Mouse (Mus musculus) cortical plate, adult 2 months (tissue): ENCODE measurements around the gene Tubb4a.

Source experiments
- CTCF ChIP-seq: fragments of 200-500 bp; IDR thresholded peaks from 2 replicates; pipeline ENCODE4 v1.5.1; 2011; ENCODE audit warnings: mild to moderate bottlenecking, control low read depth, low read length; ENCODE audit not compliant: insufficient read depth; ENCODE audit errors: extremely low read depth
- POLR2A ChIP-seq: fragments of 200-500 bp; IDR thresholded peaks from 2 replicates; pipeline ENCODE4 v1.6.1; 2011; ENCODE audit warnings: mild to moderate bottlenecking, low read length, control low read depth; ENCODE audit not compliant: insufficient read depth; ENCODE audit errors: extremely low read depth

DNA sequence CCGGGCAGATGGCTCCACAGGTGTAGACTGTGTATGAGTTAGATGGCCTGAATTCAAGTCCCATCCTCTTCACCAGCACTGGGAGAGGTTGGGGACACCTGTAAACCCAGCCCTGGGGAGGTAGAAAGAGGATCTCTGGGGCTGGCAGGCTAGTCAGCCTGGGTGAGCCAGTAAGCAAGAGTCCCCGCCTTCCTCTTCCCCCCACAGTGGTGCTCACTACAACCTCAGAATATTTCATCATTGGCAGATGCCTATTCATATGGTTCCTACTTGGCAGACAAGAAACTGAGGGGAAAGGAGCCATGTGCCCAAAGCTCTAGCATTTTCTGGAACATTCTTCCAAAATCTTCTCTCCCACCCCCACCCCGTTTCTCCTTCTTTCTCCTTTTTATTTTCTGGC, 38.8 kb downstream of the Tubb4a start:
- no peak for TF ChIP-seq CTCF
- TF ChIP-seq POLR2A, result no peak
